Mouse (Mus musculus) limb, embryonic 14.5 days (tissue): ENCODE measurements around the gene Stxbp5l. TPM values are rescaled to one million over a fixed set of nuclear protein-coding genes. Genes with fewer than 3 reads are reported as not detected.

Source experiments
- ATAC-seq: fragments of 200-750 bp; cut with Nextera tagmentation; 2 replicates; pipeline ENCODE4 v1.8.0; 2017; ENCODE audit warnings: low read depth, moderate number of reproducible peaks, moderate TSS enrichment; ENCODE audit not compliant: low FRiP score
- DNase-seq: peaks from one replicate; pipeline ENCODE4 v3.0.0-alpha.2; 2015; ENCODE audit warnings: low spot score
- H3K27ac ChIP-seq: fragments of 300-500 bp; sonication (generic); replicated peaks from 2 replicates; pipeline ENCODE4 v1.5.1; 2014; ENCODE audit warnings: low read depth, mild to moderate bottlenecking, low read length, moderate library complexity, mixed read lengths
- H3K27me3 ChIP-seq: fragments of 300-500 bp; sonication (generic); 2 replicates; pipeline ENCODE4 v1.6.1; 2014; ENCODE audit warnings: low read length, mixed read lengths; ENCODE audit not compliant: control insufficient read depth, insufficient read depth
- H3K36me3 ChIP-seq: fragments of 300-500 bp; sonication (generic); 2 replicates; pipeline ENCODE4 v1.6.1; 2014; ENCODE audit warnings: mild to moderate bottlenecking, low read length, moderate library complexity, mixed read lengths; ENCODE audit not compliant: control insufficient read depth, insufficient read depth
- H3K4me1 ChIP-seq: fragments of 300-500 bp; sonication (generic); 2 replicates; pipeline ENCODE4 v1.6.1; 2014; ENCODE audit warnings: antibody characterized with exemption, low read length, mixed read lengths; ENCODE audit not compliant: control insufficient read depth, insufficient read depth
- H3K4me2 ChIP-seq: fragments of 300-500 bp; sonication (generic); replicated peaks from 2 replicates; pipeline ENCODE4 v1.6.1; 2014; ENCODE audit warnings: low read depth, mild to moderate bottlenecking, low read length, moderate library complexity; ENCODE audit not compliant: severe bottlenecking
- H3K4me3 ChIP-seq: fragments of 300-500 bp; sonication (generic); replicated peaks from 2 replicates; pipeline ENCODE4 v1.5.1; 2014; ENCODE audit warnings: low read length
- H3K9ac ChIP-seq: fragments of 300-500 bp; sonication (generic); 2 replicates; pipeline ENCODE4 v1.6.1; 2014; ENCODE audit warnings: mild to moderate bottlenecking, low read depth, low read length, moderate library complexity; ENCODE audit not compliant: severe bottlenecking
- H3K9me3 ChIP-seq: fragments of 300-500 bp; sonication (generic); 2 replicates; pipeline ENCODE4 v1.6.1; 2016; ENCODE audit warnings: low read length; ENCODE audit not compliant: control insufficient read depth
- POLR2A ChIP-seq: fragments of 200-500 bp; IDR thresholded peaks from 2 replicates; pipeline ENCODE4 v1.8.0; 2012; ENCODE audit warnings: inconsistent platforms, mild to moderate bottlenecking, moderate library complexity, borderline replicate concordance; ENCODE audit not compliant: insufficient read depth, insufficient read length; ENCODE audit errors: extremely low read depth
- WGBS: fragments of 180-500 bp; shearing (Covaris S2); extraction: QIAGEN DNeasy Blood & Tissue Kit; methylation state at CpG from one replicate; pipeline ENCODE4 v1.1.7; 2014; 5-methylcytosine and 5-hydroxymethylcytosine counted together
- polyA plus RNA-seq, 2 experiments: library from polyadenylated mRNA; depleted of rRNA in 1 of 2; stranded (reverse) in 1 of 2; unstranded in 1 of 2; fragments of >200 nt; fragmentation: Nextera tagmentation in 1 of 2; extraction: Ambion mirVana in 1 of 2; gene quantifications; 2 replicates each; pipeline versions ENCODE4 v1.2.1 to v1.2.3; 2012 to 2014

Gene Stxbp5l
- polyA plus RNA-seq, 2 experiments, result 0.08 to 0.22 TPM

DNA sequence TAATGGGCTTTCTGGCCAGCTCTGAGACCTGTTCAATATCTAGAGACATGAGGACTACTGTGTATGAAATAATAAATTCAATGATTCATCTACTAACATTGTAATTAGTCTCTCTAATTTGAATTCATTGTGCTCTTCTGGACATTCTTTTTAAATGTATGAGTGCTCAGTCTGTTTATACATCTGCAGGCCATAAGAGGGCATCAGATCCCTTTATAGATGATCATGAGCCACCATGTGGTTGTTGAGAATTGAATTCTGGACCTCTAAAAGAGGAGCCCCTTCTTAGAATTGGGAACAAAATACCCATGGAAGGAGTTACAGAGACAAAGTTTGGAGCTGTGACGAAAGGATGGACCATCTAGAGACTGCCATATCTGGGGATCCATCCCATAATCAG lies 92.2 kb downstream of the Stxbp5l start:
- WGBS, result 67% methylated on average over 1 of the region's 1 CpGs
- TF ChIP-seq POLR2A, result no peak

DNA sequence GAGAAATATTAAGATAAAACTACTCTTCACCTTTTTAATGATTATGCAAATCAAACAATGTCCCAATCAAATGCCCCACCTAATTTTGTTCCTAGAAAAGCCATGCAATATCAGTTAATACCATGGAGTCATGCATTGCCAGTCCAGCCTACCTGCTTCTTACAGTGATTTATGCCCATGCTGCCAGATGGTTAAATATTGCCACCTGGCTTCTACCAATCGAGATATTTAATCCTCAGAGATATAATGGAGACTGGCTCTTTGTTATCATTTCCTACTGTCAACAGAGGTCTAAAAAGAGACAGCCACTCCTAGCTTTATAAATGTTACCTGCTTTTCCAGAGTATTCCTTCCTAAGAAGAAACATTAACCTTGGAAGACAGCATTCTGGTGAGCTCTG lies 104.6 kb downstream of the Stxbp5l start:
- no peak for TF ChIP-seq POLR2A
- ATAC-seq, result no peak
- WGBS, result 31% methylated on average over 1 of the region's 1 CpGs

More for the DNA sequence above, 92.2 kb downstream of the Stxbp5l start:
- Histone ChIP-seq H3K27ac (no peak overlapping the region), H3K4me2 (no peak overlapping the region), H3K36me3 (no peaks in the 10 kb centered on the region), H3K4me3 (no peak overlapping the region), H3K9ac (no peak overlapping the region), H3K9me3 (no peaks in the 10 kb centered on the region), H3K27me3 (no peaks in the 10 kb centered on the region), H3K4me1 (no peaks in the 10 kb centered on the region)
- DNase-seq, result no peak
- ATAC-seq, result no peak

GRCm38 (mm10) chr16:37273681-37274080 lies 111.1 kb downstream of the Stxbp5l start:
- H3K9me3 ChIP-seq, result no peaks in the 10 kb centered on the region
- no peak overlapping the region for H3K4me2 ChIP-seq
- no peaks in the 10 kb centered on the region for H3K27me3 ChIP-seq
- no peak overlapping the region for H3K9ac ChIP-seq
- DNase-seq (no peak), ATAC-seq (no peak)
- H3K4me1 ChIP-seq, result no peaks in the 10 kb centered on the region
- no peak overlapping the region for H3K4me3 ChIP-seq
- no peak for TF ChIP-seq POLR2A
- H3K27ac ChIP-seq, result no peak overlapping the region
- H3K36me3 ChIP-seq, result no peaks in the 10 kb centered on the region

More for the DNA sequence above, 104.6 kb downstream of the Stxbp5l start:
- Histone ChIP-seq H3K4me2 (no peak overlapping the region), H3K9me3 (no peaks in the 10 kb centered on the region), H3K36me3 (no peaks in the 10 kb centered on the region), H3K27me3 (no peaks in the 10 kb centered on the region), H3K27ac (no peak overlapping the region), H3K4me3 (no peak overlapping the region), H3K9ac (no peak overlapping the region), H3K4me1 (no peaks in the 10 kb centered on the region)
- DNase-seq, result no peak

DNA sequence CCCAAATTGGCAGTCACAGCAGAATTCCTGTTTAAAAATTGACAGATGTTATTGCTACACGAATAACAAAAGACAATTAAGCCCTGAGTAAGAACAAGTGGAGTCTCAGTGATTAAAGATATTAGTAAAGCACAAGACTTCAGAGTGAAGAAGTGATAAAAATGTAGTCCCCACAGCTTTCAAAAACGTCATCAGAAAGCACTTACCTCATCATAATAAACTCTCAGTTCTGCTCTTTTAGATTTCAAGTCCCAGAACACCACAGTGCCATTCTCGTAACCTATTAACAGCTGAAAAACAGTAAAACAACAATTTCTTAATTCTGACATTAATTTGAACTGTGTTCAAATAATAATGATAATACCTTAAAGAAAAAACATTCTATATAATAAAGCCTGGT lies 123.1 kb downstream of the Stxbp5l start:
- H3K36me3 ChIP-seq, result no peaks in the 10 kb centered on the region
- no peak overlapping the region for H3K4me2 ChIP-seq
- 48% methylated on average over 3 of the region's 3 CpGs for WGBS
- TF ChIP-seq POLR2A, result no peak
- H3K4me1 ChIP-seq, result no peaks in the 10 kb centered on the region
- no peaks in the 10 kb centered on the region for H3K27me3 ChIP-seq
- DNase-seq, result no peak
- no peaks in the 10 kb centered on the region for H3K9me3 ChIP-seq
- H3K9ac ChIP-seq, result no peak overlapping the region
- H3K4me3 ChIP-seq, result no peak overlapping the region
- H3K27ac ChIP-seq, result no peak overlapping the region
- no peak for ATAC-seq

GRCm38 (mm10) chr16:37219151-37219550 lies 165.6 kb downstream of the Stxbp5l start:
- Histone ChIP-seq H3K9ac (no peak overlapping the region), H3K27me3 (no peaks in the 10 kb centered on the region), H3K36me3 (no peaks in the 10 kb centered on the region), H3K4me2 (no peak overlapping the region), H3K4me3 (no peak overlapping the region), H3K4me1 (no peaks in the 10 kb centered on the region), H3K27ac (no peak overlapping the region), H3K9me3 (no peaks in the 10 kb centered on the region)
- DNase-seq (no peak), ATAC-seq (no peak)
- TF ChIP-seq POLR2A, result no peak
- 78% methylated on average over 1 of the region's 1 CpGs for WGBS

- TF ChIP-seq POLR2A, result no peak
- Histone ChIP-seq H3K4me1 (no peaks in the 10 kb centered on the region), H3K4me2 (no peak overlapping the region), H3K9me3 (no peaks in the 10 kb centered on the region), H3K9ac (no peak overlapping the region), H3K36me3 (no peaks in the 10 kb centered on the region), H3K4me3 (no peak overlapping the region), H3K27me3 (no peaks in the 10 kb centered on the region), H3K27ac (no peak overlapping the region)
- ATAC-seq, result no peak
- no peak for DNase-seq
Measured at GRCm38 (mm10) chr16:37208783-37209182, 176.0 kb downstream of the Stxbp5l start.
